Mouse (Mus musculus): ENCODE measurements around the gene Dnah1.

DNA sequence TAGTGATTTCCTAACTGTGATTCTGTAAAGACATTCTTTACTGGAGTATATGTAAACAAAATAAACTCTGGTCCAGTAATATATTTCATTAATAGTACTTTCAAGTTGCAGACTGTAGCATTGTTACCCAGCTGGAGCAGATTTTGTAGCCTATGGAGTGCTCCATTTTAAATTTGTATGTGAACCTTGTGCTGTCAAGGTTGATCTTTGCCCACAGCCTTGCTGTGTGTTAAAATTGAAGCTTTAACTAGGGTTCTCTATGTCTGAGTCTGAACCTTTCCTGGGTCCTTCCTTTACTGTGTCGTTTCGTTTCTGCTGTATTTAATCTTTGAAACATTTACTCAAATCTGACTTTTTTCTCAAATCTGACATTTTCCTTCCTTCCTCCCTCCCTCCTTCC lies 38.5 kb upstream of the Dnah1 start:
- TF ChIP-seq CTCF (IDR thresholded peaks at IDR 0.05; ENCODE audit: control insufficient read depth, insufficient read depth, insufficient read length) = no peak
- no peak for TF ChIP-seq MYOG (IDR thresholded peaks at IDR 0.05; ENCODE audit: control insufficient read depth, extremely low read depth, insufficient read length)
